Mouse (Mus musculus) megakaryocyte, embryonic 14.5 days (primary cell): ENCODE data around the gene Idh3b. TPM values are rescaled to one million over a fixed set of nuclear protein-coding genes. Genes with fewer than 3 reads are reported as not detected.

Experiments used
- H3K27me3 ChIP-seq: replicated peaks from 2 replicates; pipeline ENCODE3; 2012; ENCODE audit warnings: inconsistent platforms
- H3K36me3 ChIP-seq: replicated peaks from 2 replicates; pipeline ENCODE3; 2012; ENCODE audit warnings: low read length, inconsistent platforms, mixed read lengths
- H3K4me1 ChIP-seq: 2 replicates; pipeline ENCODE4 v1.6.1; 2012; ENCODE audit warnings: inconsistent platforms
- H3K4me3 ChIP-seq: replicated peaks from 2 replicates; pipeline ENCODE3; 2012; ENCODE audit warnings: moderate library complexity, mild to moderate bottlenecking, inconsistent platforms
- H3K9me3 ChIP-seq: 2 replicates; pipeline ENCODE4 v1.6.1; 2012; ENCODE audit warnings: inconsistent platforms
- FLI1 ChIP-seq: IDR thresholded peaks from 2 replicates; pipeline ENCODE4 v1.6.1; 2012; ENCODE audit warnings: low read length, inconsistent platforms, mixed read lengths
- GATA1 ChIP-seq: IDR thresholded peaks from 3 replicates; pipeline ENCODE4 v1.6.1; 2012; ENCODE audit warnings: mixed read lengths, low read length, inconsistent platforms, borderline replicate concordance
- polyA plus RNA-seq: library from polyadenylated mRNA; stranded (reverse); fragments of >175 nt; gene quantifications from 2 replicates; pipeline ENCODE4 v1.2.3, GENCODE M21; 2012; ENCODE audit warnings: low replicate concordance; ENCODE audit not compliant: insufficient read depth

The Idh3b gene
- polyA plus RNA-seq, 1 experiment, result 70.1 TPM

GRCm38 (mm10) chr2:130293486-130293885 is 9.1 kb upstream of the Idh3b start:
- H3K27me3 ChIP-seq, result peaks cover 72% of the 10 kb centered on the region
- TF ChIP-seq FLI1, result no peak
- no peak for TF ChIP-seq GATA1
- H3K4me1 ChIP-seq, result peaks cover 50% of the 10 kb centered on the region
- H3K36me3 ChIP-seq, result no peaks in the 10 kb centered on the region
- H3K9me3 ChIP-seq, result no peaks in the 10 kb centered on the region
- H3K4me3 ChIP-seq, result no peak overlapping the region

- H3K36me3 ChIP-seq, result no peaks in the 10 kb centered on the region
These were observed 8.7 kb upstream of the Idh3b start for GRCm38 (mm10) chr2:130293009-130293408.

GRCm38 (mm10) chr2:130291434-130291833 is 7.1 kb upstream of the Idh3b start:
- Histone ChIP-seq H3K9me3 (no peaks in the 10 kb centered on the region), H3K27me3 (peaks cover 51% of the 10 kb centered on the region), H3K4me1 (peaks cover 50% of the 10 kb centered on the region), H3K4me3 (peak overlapping the region; percentile 15), H3K36me3 (no peaks in the 10 kb centered on the region)
- no peak for TF ChIP-seq FLI1

More at GRCm38 (mm10) chr2:130293009-130293408, 8.7 kb upstream of the Idh3b start:
- TF ChIP-seq FLI1 (no peak), GATA1 (no peak)
- Histone ChIP-seq H3K27me3 (peaks cover 67% of the 10 kb centered on the region), H3K9me3 (no peaks in the 10 kb centered on the region), H3K4me3 (no peak overlapping the region), H3K4me1 (peaks cover 50% of the 10 kb centered on the region)

- Histone ChIP-seq H3K4me3 (no peak overlapping the region), H3K27me3 (peaks cover 28% of the 10 kb centered on the region), H3K4me1 (peaks cover 35% of the 10 kb centered on the region), H3K9me3 (no peaks in the 10 kb centered on the region), H3K36me3 (no peaks in the 10 kb centered on the region)
- no peak for TF ChIP-seq FLI1
- TF ChIP-seq GATA1, result no peak
These were observed 4.7 kb upstream of the Idh3b start for GRCm38 (mm10) chr2:130289086-130289485.

- TF ChIP-seq GATA1 (no peak), FLI1 (no peak)
- Histone ChIP-seq H3K4me1 (peaks cover 66% of the 10 kb centered on the region), H3K36me3 (peaks cover 61% of the 10 kb centered on the region), H3K4me3 (no peak overlapping the region), H3K27me3 (no peaks in the 10 kb centered on the region), H3K9me3 (no peaks in the 10 kb centered on the region)
These were observed 3.5 kb downstream of the Idh3b start for GRCm38 (mm10) chr2:130280818-130281217.

GRCm38 (mm10) chr2:130280224-130280623 is 4.1 kb downstream of the Idh3b start:
- H3K4me1 ChIP-seq, result peaks cover 67% of the 10 kb centered on the region
- peaks cover 66% of the 10 kb centered on the region for H3K36me3 ChIP-seq
- H3K9me3 ChIP-seq, result no peaks in the 10 kb centered on the region
- H3K27me3 ChIP-seq, result no peaks in the 10 kb centered on the region
- TF ChIP-seq GATA1 (no peak), FLI1 (no peak)
- H3K4me3 ChIP-seq, result no peak overlapping the region

- TF ChIP-seq FLI1, result no peak
- TF ChIP-seq GATA1, result no peak
These were observed 4.7 kb downstream of the Idh3b start for GRCm38 (mm10) chr2:130279600-130280091.

GRCm38 (mm10) chr2:130275649-130276048 is 8.7 kb downstream of the Idh3b start:
- Histone ChIP-seq H3K4me3 (peak overlapping the region; percentile 94), H3K27me3 (no peaks in the 10 kb centered on the region), H3K36me3 (peaks cover 51% of the 10 kb centered on the region), H3K9me3 (no peaks in the 10 kb centered on the region), H3K4me1 (peaks cover 47% of the 10 kb centered on the region)
- TF ChIP-seq GATA1 (no peak), FLI1 (no peak)

More at GRCm38 (mm10) chr2:130279600-130280091, 4.7 kb downstream of the Idh3b start:
- Histone ChIP-seq H3K4me3 (no peak overlapping the region), H3K27me3 (no peaks in the 10 kb centered on the region), H3K36me3 (peaks cover 66% of the 10 kb centered on the region), H3K4me1 (peaks cover 72% of the 10 kb centered on the region), H3K9me3 (no peaks in the 10 kb centered on the region)

- H3K27me3 ChIP-seq, result no peaks in the 10 kb centered on the region
- H3K4me3 ChIP-seq, result peak overlapping the region; percentile 94
- peaks cover 42% of the 10 kb centered on the region for H3K4me1 ChIP-seq
- TF ChIP-seq FLI1 (no peak), GATA1 (no peak)
- peaks cover 43% of the 10 kb centered on the region for H3K36me3 ChIP-seq
- H3K9me3 ChIP-seq, result no peaks in the 10 kb centered on the region
These were observed 9.5 kb downstream of the Idh3b start for GRCm38 (mm10) chr2:130274862-130275261.

GRCm38 (mm10) chr2:130274149-130274861 is 10.0 kb downstream of the Idh3b start, which contains the start of gene Nop56:
Nop56 (plus strand) TSS chr2:130274430.
- H3K4me3 ChIP-seq, result peak within 1 kb of the TSS; percentile 94
- H3K36me3 ChIP-seq, result peaks cover 37% of the 10 kb centered on the region
- no peaks in the 10 kb centered on the region for H3K27me3 ChIP-seq
- peaks cover 38% of the 10 kb centered on the region for H3K4me1 ChIP-seq
- no peaks in the 10 kb centered on the region for H3K9me3 ChIP-seq
- TF ChIP-seq GATA1, result no peak
- no peak for TF ChIP-seq FLI1

- Histone ChIP-seq H3K9me3 (no peaks in the 10 kb centered on the region), H3K36me3 (peaks cover 34% of the 10 kb centered on the region), H3K4me1 (peaks cover 38% of the 10 kb centered on the region), H3K4me3 (peak overlapping the region; percentile 94), H3K27me3 (no peaks in the 10 kb centered on the region)
- no peak for TF ChIP-seq FLI1
- no peak for TF ChIP-seq GATA1
These were observed 10.6 kb downstream of the Idh3b start for GRCm38 (mm10) chr2:130273732-130274131.
